ENCODE assay signal across 10 mouse cellular contexts in the genomic region with DNA sequence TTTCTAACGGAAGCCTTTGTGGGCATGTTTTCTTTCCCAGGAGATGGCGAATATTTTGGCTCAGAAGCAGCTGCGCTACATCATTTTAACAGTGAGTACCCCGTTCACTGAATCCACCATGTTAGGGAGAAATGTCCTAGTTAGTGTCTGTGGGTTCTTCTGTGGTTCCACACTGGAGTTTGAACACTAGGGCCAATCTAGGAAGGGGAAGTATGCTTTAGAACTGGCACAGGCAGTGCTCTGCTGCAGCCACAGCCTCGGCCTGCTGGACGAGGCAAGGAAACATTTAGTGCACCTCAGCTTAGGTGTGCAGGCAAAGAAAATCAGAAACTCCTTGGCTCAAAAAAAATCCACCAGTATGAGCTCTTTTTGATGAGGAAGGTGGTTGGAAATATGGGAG.
"Had no signal": no experiment of that assay in that cellular context is flagged by ENCODE, and none has a peak within 500 bp of the region (broad histone marks: within the 10 kb centered on the region; RNA-seq: fewer than 3 reads in every experiment).

No protein-coding gene starts in this region.

- DNase-seq: liver, postnatal 0 days; lung, embryonic 14.5 days; lung, postnatal 14 days; lung, postnatal 36 days; right cerebral cortex, postnatal 14 days; thymus, adult 18-20 months; thymus, postnatal 14 days; thymus, postnatal 36 days had no signal

- ATAC-seq: liver, postnatal 0 days; midbrain, embryonic 13.5 days; midbrain, embryonic 15.5 days had no signal
